Mouse (Mus musculus): Measurements from ENCODE around the gene Fyb. TPM values are rescaled to one million over a fixed set of nuclear protein-coding genes. Genes with fewer than 3 reads are reported as not detected.

The Fyb gene
- 664 TPM for polyA plus RNA-seq (2017; shearing (Covaris generic))

GRCm38 (mm10) chr15:6522653-6523167, at the start of gene Fyb:
Fyb (plus strand) TSS chr15:6522853.

DNA sequence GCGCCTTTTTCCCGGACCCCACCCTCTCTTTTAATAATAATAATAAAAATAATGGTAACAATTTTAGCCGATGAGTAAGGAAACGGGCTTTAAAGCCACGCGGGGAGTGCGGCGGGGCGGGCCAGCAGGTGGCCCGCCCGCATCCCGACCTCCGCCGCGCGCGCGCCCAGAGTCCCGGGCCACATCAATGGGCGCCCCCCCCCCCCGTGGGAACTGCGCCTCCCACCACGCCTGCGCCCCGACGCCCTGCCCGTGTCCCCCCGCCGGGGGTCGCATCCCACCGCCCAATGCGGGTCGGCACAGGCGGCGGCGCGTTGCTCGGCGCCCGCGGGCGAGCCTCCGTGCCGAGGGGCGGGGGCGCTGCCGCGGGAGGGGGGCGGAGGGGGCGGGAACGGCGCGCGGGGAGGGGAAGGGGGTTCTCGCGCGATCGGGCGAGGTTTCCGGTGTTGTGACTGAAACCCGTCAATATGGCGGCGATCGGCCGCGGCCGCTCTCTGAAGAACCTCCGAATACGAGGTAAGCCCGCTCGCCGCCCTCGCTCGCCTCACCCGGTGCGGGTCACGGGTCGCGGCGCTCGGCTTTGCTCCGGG, 185.4 kb downstream of the Fyb start, which contains the start of gene Rictor:
Gene Rictor, plus strand, starts transcription at position 444 of the 590 bp plus-strand sequence.

Other genes starting within 250 kb of the Fyb start
- gene Dab2, start 223.1 kb upstream of the Fyb start, polyA plus RNA-seq (2017; shearing (Covaris generic)): not detected
- gene C9, start 77.5 kb upstream of the Fyb start, polyA plus RNA-seq (2017; shearing (Covaris generic)): not detected
- gene Rictor, start 185.5 kb downstream of the Fyb start, polyA plus RNA-seq (2017; shearing (Covaris generic)): 107 TPM